Mouse (Mus musculus): ENCODE results near the gene Mgat4e. TPM values are rescaled to one million over a fixed set of nuclear protein-coding genes. Genes with fewer than 3 reads are reported as not detected.

Mgat4e gene
- 0.60 TPM in 1 of 2 replicates, not detected in the other for total RNA-seq (2017)

GRCm38 (mm10) chr1:134549632-134550132, at the start of gene Mgat4e:
TSS of gene Mgat4e (minus strand) at chr1:134549682.
- ATAC-seq (replicated peaks in 1 of 2; ENCODE audit: insufficient read depth in 1 of 2, low FRiP score in 2 of 2, low TSS enrichment in 1 of 2, low read depth in 1 of 2, poor library complexity in 2 of 2, severe bottlenecking in 2 of 2) = no peak

GRCm38 (mm10) chr1:134597339-134598054, 48.0 kb upstream of the Mgat4e start:
- ATAC-seq (replicated peaks in 1 of 2; ENCODE audit: insufficient read depth in 1 of 2, low FRiP score in 2 of 2, low TSS enrichment in 1 of 2, low read depth in 1 of 2, poor library complexity in 2 of 2, severe bottlenecking in 2 of 2) = peak in 1 of 2 experiments; percentile 5; a peak in 1 of 4 replicates

- no peak for ATAC-seq (replicated peaks in 1 of 2; ENCODE audit: insufficient read depth in 1 of 2, low FRiP score in 2 of 2, low TSS enrichment in 1 of 2, low read depth in 1 of 2, poor library complexity in 2 of 2, severe bottlenecking in 2 of 2)
Measured at GRCm38 (mm10) chr1:134591773-134592172, 42.3 kb upstream of the Mgat4e start.

GRCm38 (mm10) chr1:134589676-134590075, 40.2 kb upstream of the Mgat4e start:
- no peak for ATAC-seq (replicated peaks in 1 of 2; ENCODE audit: insufficient read depth in 1 of 2, low FRiP score in 2 of 2, low TSS enrichment in 1 of 2, low read depth in 1 of 2, poor library complexity in 2 of 2, severe bottlenecking in 2 of 2)

- ATAC-seq (replicated peaks in 1 of 2; ENCODE audit: insufficient read depth in 1 of 2, low FRiP score in 2 of 2, low TSS enrichment in 1 of 2, low read depth in 1 of 2, poor library complexity in 2 of 2, severe bottlenecking in 2 of 2) = no peak; a peak in 1 of 4 replicates
Measured at GRCm38 (mm10) chr1:134583560-134583959, 34.1 kb upstream of the Mgat4e start.

GRCm38 (mm10) chr1:134580796-134581195, 31.3 kb upstream of the Mgat4e start:
- ATAC-seq (replicated peaks in 1 of 2; ENCODE audit: insufficient read depth in 1 of 2, low FRiP score in 2 of 2, low TSS enrichment in 1 of 2, low read depth in 1 of 2, poor library complexity in 2 of 2, severe bottlenecking in 2 of 2) = no peak

GRCm38 (mm10) chr1:134577384-134578120, 28.1 kb upstream of the Mgat4e start:
- no peak for ATAC-seq (replicated peaks in 1 of 2; ENCODE audit: insufficient read depth in 1 of 2, low FRiP score in 2 of 2, low TSS enrichment in 1 of 2, low read depth in 1 of 2, poor library complexity in 2 of 2, severe bottlenecking in 2 of 2)

GRCm38 (mm10) chr1:134573932-134574315, 24.4 kb upstream of the Mgat4e start:
- ATAC-seq (replicated peaks in 1 of 2; ENCODE audit: insufficient read depth in 1 of 2, low FRiP score in 2 of 2, low TSS enrichment in 1 of 2, low read depth in 1 of 2, poor library complexity in 2 of 2, severe bottlenecking in 2 of 2) = no peak

- ATAC-seq (replicated peaks in 1 of 2; ENCODE audit: insufficient read depth in 1 of 2, low FRiP score in 2 of 2, low TSS enrichment in 1 of 2, low read depth in 1 of 2, poor library complexity in 2 of 2, severe bottlenecking in 2 of 2) = no peak
Measured at GRCm38 (mm10) chr1:134573300-134573931, 23.9 kb upstream of the Mgat4e start.

- no peak for ATAC-seq (replicated peaks in 1 of 2; ENCODE audit: insufficient read depth in 1 of 2, low FRiP score in 2 of 2, low TSS enrichment in 1 of 2, low read depth in 1 of 2, poor library complexity in 2 of 2, severe bottlenecking in 2 of 2)
Measured at GRCm38 (mm10) chr1:134570631-134571030, 21.1 kb upstream of the Mgat4e start.

GRCm38 (mm10) chr1:134570171-134570570, 20.7 kb upstream of the Mgat4e start:
- no peak for ATAC-seq (replicated peaks in 1 of 2; ENCODE audit: insufficient read depth in 1 of 2, low FRiP score in 2 of 2, low TSS enrichment in 1 of 2, low read depth in 1 of 2, poor library complexity in 2 of 2, severe bottlenecking in 2 of 2)

- ATAC-seq (replicated peaks in 1 of 2; ENCODE audit: insufficient read depth in 1 of 2, low FRiP score in 2 of 2, low TSS enrichment in 1 of 2, low read depth in 1 of 2, poor library complexity in 2 of 2, severe bottlenecking in 2 of 2) = no peak
Measured at GRCm38 (mm10) chr1:134567511-134567910, 18.0 kb upstream of the Mgat4e start.

GRCm38 (mm10) chr1:134563726-134564125, 14.2 kb upstream of the Mgat4e start:
- no peak for ATAC-seq (replicated peaks in 1 of 2; ENCODE audit: insufficient read depth in 1 of 2, low FRiP score in 2 of 2, low TSS enrichment in 1 of 2, low read depth in 1 of 2, poor library complexity in 2 of 2, severe bottlenecking in 2 of 2)

GRCm38 (mm10) chr1:134562457-134562856, 13.0 kb upstream of the Mgat4e start:
- ATAC-seq (replicated peaks in 1 of 2; ENCODE audit: insufficient read depth in 1 of 2, low FRiP score in 2 of 2, low TSS enrichment in 1 of 2, low read depth in 1 of 2, poor library complexity in 2 of 2, severe bottlenecking in 2 of 2) = no peak; a peak in 1 of 4 replicates

GRCm38 (mm10) chr1:134561770-134562143, 12.3 kb upstream of the Mgat4e start:
- ATAC-seq (replicated peaks in 1 of 2; ENCODE audit: insufficient read depth in 1 of 2, low FRiP score in 2 of 2, low TSS enrichment in 1 of 2, low read depth in 1 of 2, poor library complexity in 2 of 2, severe bottlenecking in 2 of 2) = no peak

GRCm38 (mm10) chr1:134560801-134561769, 11.6 kb upstream of the Mgat4e start:
- no peak for ATAC-seq (replicated peaks in 1 of 2; ENCODE audit: insufficient read depth in 1 of 2, low FRiP score in 2 of 2, low TSS enrichment in 1 of 2, low read depth in 1 of 2, poor library complexity in 2 of 2, severe bottlenecking in 2 of 2)

GRCm38 (mm10) chr1:134560396-134560795, 10.9 kb upstream of the Mgat4e start:
- no peak for ATAC-seq (replicated peaks in 1 of 2; ENCODE audit: insufficient read depth in 1 of 2, low FRiP score in 2 of 2, low TSS enrichment in 1 of 2, low read depth in 1 of 2, poor library complexity in 2 of 2, severe bottlenecking in 2 of 2)
